Mouse (Mus musculus): ENCODE results near the gene Zfp260. TPM values are rescaled to one million over a fixed set of nuclear protein-coding genes. Genes with fewer than 3 reads are reported as not detected.

Gene Zfp260
- polyA plus RNA-seq, 1 experiment from 2014 or later, result 48.6 TPM

GRCm38 (mm10) chr7:30143555-30144209 lies 49.1 kb downstream of the Zfp260 start:
- DNase-seq (ENCODE audit: low spot score), result peak; percentile 81
- H3K9me3 ChIP-seq (ENCODE audit: control insufficient read depth, low read length), result no peaks in the 10 kb centered on the region; the same call in 1 of the 2 replicates
- peak overlapping the region; percentile 44 for H3K4me3 ChIP-seq (ENCODE audit: low read depth, low read length)
- WGBS, result 7% methylated on average over 35 of the region's 35 CpGs
- H3K9ac ChIP-seq (ENCODE audit: low read depth, low read length), result peak overlapping the region; percentile 47
- peaks cover 8% of the 10 kb centered on the region for H3K36me3 ChIP-seq (ENCODE audit: control insufficient read depth, insufficient read depth, low read length)
- peak; percentile 82 for ATAC-seq (replicated peaks; ENCODE audit: low FRiP score)
- no peaks in the 10 kb centered on the region for H3K27me3 ChIP-seq (replicated peaks; ENCODE audit: control insufficient read depth, insufficient read depth, low read length)
- H3K4me1 ChIP-seq (replicated peaks; ENCODE audit: control insufficient read depth, insufficient read depth, low read length), result no peaks in the 10 kb centered on the region
- no peak overlapping the region for H3K27ac ChIP-seq (ENCODE audit: low read depth, low read length)
- peak overlapping the region; percentile 49 for H3K4me2 ChIP-seq

- WGBS, result 93% methylated on average over 5 of the region's 5 CpGs
- peaks cover 19% of the 10 kb centered on the region for H3K9me3 ChIP-seq (ENCODE audit: control insufficient read depth, low read length)
- H3K9ac ChIP-seq (ENCODE audit: low read depth, low read length), result no peak overlapping the region
- H3K27ac ChIP-seq (ENCODE audit: low read depth, low read length), result no peak overlapping the region
- DNase-seq (ENCODE audit: low spot score), result no peak
- H3K4me2 ChIP-seq, result no peak overlapping the region
- H3K4me3 ChIP-seq (ENCODE audit: low read depth, low read length), result no peak overlapping the region
- no peaks in the 10 kb centered on the region for H3K27me3 ChIP-seq (replicated peaks; ENCODE audit: control insufficient read depth, insufficient read depth, low read length)
- ATAC-seq (replicated peaks; ENCODE audit: low FRiP score), result no peak
- no peaks in the 10 kb centered on the region for H3K4me1 ChIP-seq (replicated peaks; ENCODE audit: control insufficient read depth, insufficient read depth, low read length)
- peaks cover 25% of the 10 kb centered on the region for H3K36me3 ChIP-seq (ENCODE audit: control insufficient read depth, insufficient read depth, low read length)
Measured at GRCm38 (mm10) chr7:30147011-30147410, 52.4 kb downstream of the Zfp260 start.

GRCm38 (mm10) chr7:30154040-30154439 lies 59.5 kb downstream of the Zfp260 start:
- Histone ChIP-seq H3K27ac (ENCODE audit: low read depth, low read length) (no peak overlapping the region), H3K27me3 (replicated peaks; ENCODE audit: control insufficient read depth, insufficient read depth, low read length) (no peaks in the 10 kb centered on the region), H3K4me3 (ENCODE audit: low read depth, low read length) (no peak overlapping the region), H3K4me2 (no peak overlapping the region), H3K4me1 (replicated peaks; ENCODE audit: control insufficient read depth, insufficient read depth, low read length) (no peaks in the 10 kb centered on the region), H3K36me3 (ENCODE audit: control insufficient read depth, insufficient read depth, low read length) (peaks cover 61% of the 10 kb centered on the region), H3K9me3 (ENCODE audit: control insufficient read depth, low read length) (peaks cover 61% of the 10 kb centered on the region), H3K9ac (ENCODE audit: low read depth, low read length) (no peak overlapping the region)
- 84% methylated on average over 1 of the region's 1 CpGs for WGBS
- ATAC-seq (replicated peaks; ENCODE audit: low FRiP score) (no peak), DNase-seq (ENCODE audit: low spot score) (no peak)

- Histone ChIP-seq H3K27me3 (replicated peaks; ENCODE audit: control insufficient read depth, insufficient read depth, low read length) (no peaks in the 10 kb centered on the region), H3K9me3 (ENCODE audit: control insufficient read depth, low read length) (peaks cover 63% of the 10 kb centered on the region), H3K4me2 (no peak overlapping the region), H3K4me3 (ENCODE audit: low read depth, low read length) (no peak overlapping the region), H3K9ac (ENCODE audit: low read depth, low read length) (no peak overlapping the region), H3K36me3 (ENCODE audit: control insufficient read depth, insufficient read depth, low read length) (peaks cover 67% of the 10 kb centered on the region), H3K27ac (ENCODE audit: low read depth, low read length) (no peak overlapping the region), H3K4me1 (replicated peaks; ENCODE audit: control insufficient read depth, insufficient read depth, low read length) (no peaks in the 10 kb centered on the region)
- ATAC-seq (replicated peaks; ENCODE audit: low FRiP score), result no peak
- DNase-seq (ENCODE audit: low spot score), result no peak
- WGBS, result 94% methylated on average over 3 of the region's 3 CpGs
Measured at GRCm38 (mm10) chr7:30155507-30155906, 60.9 kb downstream of the Zfp260 start.

Small RNA genes lying within 50 kb of the gene (microRNA-seq; reads per million reads assigned to microRNA genes)
- not detected for gene Gm23368 (ENCODE audit: borderline number of aligned reads)

Other genes with a start within 250 kb of the Zfp260 start
- gene Zfp940, start 241.1 kb upstream of the Zfp260 start, polyA plus RNA-seq (2014; fragmentation: Nextera tagmentation; extraction: Ambion mirVana), result 3.9 TPM in 2 replicates
- 3.9 and 5.7 TPM in 2 replicates for gene Zfp420, start 234.8 kb upstream of the Zfp260 start, polyA plus RNA-seq (2014; fragmentation: Nextera tagmentation; extraction: Ambion mirVana)
- gene Zfp27, start 188.2 kb upstream of the Zfp260 start, polyA plus RNA-seq (2014; fragmentation: Nextera tagmentation; extraction: Ambion mirVana), result 4.9 and 5.8 TPM in 2 replicates
- 2.2 and 2.3 TPM in 2 replicates for gene Zfp383, start 186.6 kb upstream of the Zfp260 start, polyA plus RNA-seq (2014; fragmentation: Nextera tagmentation; extraction: Ambion mirVana)
- gene Zfp74, start 140.7 kb upstream of the Zfp260 start, polyA plus RNA-seq (2014; fragmentation: Nextera tagmentation; extraction: Ambion mirVana), result 6.7 and 7.0 TPM in 2 replicates
- 23.6 and 25.3 TPM in 2 replicates for gene Zfp568, start 110.8 kb upstream of the Zfp260 start, polyA plus RNA-seq (2014; fragmentation: Nextera tagmentation; extraction: Ambion mirVana)
- 1.4 and 1.8 TPM in 2 replicates for gene Zfp14, start 43.4 kb upstream of the Zfp260 start, polyA plus RNA-seq (2014; fragmentation: Nextera tagmentation; extraction: Ambion mirVana)
- gene Zfp82, start 21.9 kb upstream of the Zfp260 start, polyA plus RNA-seq (2014; fragmentation: Nextera tagmentation; extraction: Ambion mirVana), result 3.9 and 4.1 TPM in 2 replicates
- 0.32 and 0.43 TPM in 2 replicates for gene Gm26920, start 4.4 kb upstream of the Zfp260 start, polyA plus RNA-seq (2014; fragmentation: Nextera tagmentation; extraction: Ambion mirVana)
- 7.6 and 7.7 TPM in 2 replicates for gene Zfp566, start 4.2 kb upstream of the Zfp260 start, polyA plus RNA-seq (2014; fragmentation: Nextera tagmentation; extraction: Ambion mirVana)
- gene Zfp382, start 27.2 kb downstream of the Zfp260 start, polyA plus RNA-seq (2014; fragmentation: Nextera tagmentation; extraction: Ambion mirVana), result 2.8 and 2.9 TPM in 2 replicates
- 7.5 and 8.8 TPM in 2 replicates for gene Zfp146, start 75.0 kb downstream of the Zfp260 start, polyA plus RNA-seq (2014; fragmentation: Nextera tagmentation; extraction: Ambion mirVana)
- 4.7 and 5.1 TPM in 2 replicates for gene Cox7a1, start 89.4 kb downstream of the Zfp260 start, polyA plus RNA-seq (2014; fragmentation: Nextera tagmentation; extraction: Ambion mirVana)
- gene Capns1, start 104.0 kb downstream of the Zfp260 start, polyA plus RNA-seq (2014; fragmentation: Nextera tagmentation; extraction: Ambion mirVana), result 45.1 and 54.9 TPM in 2 replicates
- 109 and 129 TPM in 2 replicates for gene Polr2i, start 137.2 kb downstream of the Zfp260 start, polyA plus RNA-seq (2014; fragmentation: Nextera tagmentation; extraction: Ambion mirVana)
- 124 and 126 TPM in 2 replicates for gene Tbcb, start 137.5 kb downstream of the Zfp260 start, polyA plus RNA-seq (2014; fragmentation: Nextera tagmentation; extraction: Ambion mirVana)
- gene Ovol3, start 140.9 kb downstream of the Zfp260 start, polyA plus RNA-seq (2014; fragmentation: Nextera tagmentation; extraction: Ambion mirVana), result not detected in 2 replicates
- gene Thap8, start 185.3 kb downstream of the Zfp260 start, polyA plus RNA-seq (2014; fragmentation: Nextera tagmentation; extraction: Ambion mirVana), result not detected in 2 replicates
- gene Wdr62, start 185.6 kb downstream of the Zfp260 start, polyA plus RNA-seq (2014; fragmentation: Nextera tagmentation; extraction: Ambion mirVana), result 15.3 and 16.0 TPM in 2 replicates
- gene Clip3, start 197.0 kb downstream of the Zfp260 start, polyA plus RNA-seq (2014; fragmentation: Nextera tagmentation; extraction: Ambion mirVana), result 16.3 and 17.6 TPM in 2 replicates
- gene Alkbh6, start 213.9 kb downstream of the Zfp260 start, polyA plus RNA-seq (2014; fragmentation: Nextera tagmentation; extraction: Ambion mirVana), result 38.7 and 43.4 TPM in 2 replicates
- gene Syne4, start 220.0 kb downstream of the Zfp260 start, polyA plus RNA-seq (2014; fragmentation: Nextera tagmentation; extraction: Ambion mirVana), result 25.6 and 28.9 TPM in 2 replicates
- not detected in 2 replicates for gene E130208F15Rik, start 227.0 kb downstream of the Zfp260 start, polyA plus RNA-seq (2014; fragmentation: Nextera tagmentation; extraction: Ambion mirVana)
- gene Sdhaf1, start 229.1 kb downstream of the Zfp260 start, polyA plus RNA-seq (2014; fragmentation: Nextera tagmentation; extraction: Ambion mirVana), result 13.5 and 14.6 TPM in 2 replicates

Data from liver, embryonic 11.5 days (tissue).